Mouse (Mus musculus) NIH3T3 (cell line): ENCODE results near the gene Ascc1.
"Not testable (repeated sequence)": the region's sequence is repeated elsewhere in the genome, so short reads cannot be mapped to it uniquely, and the experiment has no call there.

Experiments used
- DNase-seq: peaks from one replicate; pipeline ENCODE4 v3.0.0-alpha.2; 2012; ENCODE audit warnings: low read depth

Ascc1 gene

GRCm38 (mm10) chr10:60115345-60116185, 113.0 kb downstream of the Ascc1 start:
- no peak for DNase-seq

- no peak for DNase-seq
These were observed 114.4 kb downstream of the Ascc1 start for GRCm38 (mm10) chr10:60116997-60117396.

- no peak for DNase-seq
These were observed 115.9 kb downstream of the Ascc1 start for GRCm38 (mm10) chr10:60118464-60118863.

DNA sequence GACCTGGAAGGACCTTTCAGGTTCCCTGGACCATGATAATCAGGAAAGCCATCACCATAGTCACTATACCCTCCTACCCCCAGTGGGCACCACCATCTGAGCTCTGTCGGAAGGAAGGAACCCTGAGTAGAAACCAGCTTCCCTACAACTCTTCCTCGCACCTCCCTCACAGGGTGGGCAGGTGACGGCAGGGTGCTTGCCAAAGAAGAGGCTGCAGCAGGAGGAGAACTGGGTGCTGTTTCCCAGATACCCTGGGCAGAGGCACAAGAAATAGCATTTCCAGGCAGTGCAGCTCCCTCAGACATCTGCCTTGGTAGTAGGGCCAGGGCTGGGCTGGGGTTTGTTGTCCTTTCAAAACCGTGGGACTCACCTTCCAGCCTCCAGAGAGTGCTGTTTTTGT, 118.0 kb downstream of the Ascc1 start:
- no peak for DNase-seq

- peak; percentile 57 for DNase-seq
These were observed 121.5 kb downstream of the Ascc1 start for GRCm38 (mm10) chr10:60124078-60124477.

- DNase-seq = no peak
These were observed 123.1 kb downstream of the Ascc1 start for GRCm38 (mm10) chr10:60125529-60126327.

GRCm38 (mm10) chr10:60128287-60128686, 125.7 kb downstream of the Ascc1 start:
- no peak for DNase-seq

GRCm38 (mm10) chr10:60130504-60130903, 127.9 kb downstream of the Ascc1 start:
- DNase-seq = no peak

GRCm38 (mm10) chr10:60133501-60133900, 130.9 kb downstream of the Ascc1 start:
- DNase-seq = no peak

DNA sequence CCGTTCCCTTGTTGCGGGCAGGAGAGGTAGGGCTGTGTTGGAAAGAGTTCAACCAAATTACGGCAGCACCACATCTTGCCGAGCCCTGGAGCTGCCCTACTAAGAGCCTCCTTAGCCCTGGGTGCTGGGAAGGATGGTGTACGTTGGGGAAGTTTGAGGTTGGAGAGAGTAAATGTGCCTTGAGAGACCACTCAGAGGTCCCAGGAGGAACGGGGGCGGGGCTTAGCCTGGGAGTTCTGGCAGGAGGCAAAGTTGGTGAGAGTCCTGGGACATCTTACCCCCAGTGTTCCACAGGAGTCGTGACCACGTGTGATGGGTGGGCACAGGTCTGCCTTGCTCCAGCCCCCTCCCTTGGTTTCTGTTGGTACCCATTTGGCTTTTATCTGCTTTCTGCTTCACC, 131.6 kb downstream of the Ascc1 start:
- no peak for DNase-seq

DNA sequence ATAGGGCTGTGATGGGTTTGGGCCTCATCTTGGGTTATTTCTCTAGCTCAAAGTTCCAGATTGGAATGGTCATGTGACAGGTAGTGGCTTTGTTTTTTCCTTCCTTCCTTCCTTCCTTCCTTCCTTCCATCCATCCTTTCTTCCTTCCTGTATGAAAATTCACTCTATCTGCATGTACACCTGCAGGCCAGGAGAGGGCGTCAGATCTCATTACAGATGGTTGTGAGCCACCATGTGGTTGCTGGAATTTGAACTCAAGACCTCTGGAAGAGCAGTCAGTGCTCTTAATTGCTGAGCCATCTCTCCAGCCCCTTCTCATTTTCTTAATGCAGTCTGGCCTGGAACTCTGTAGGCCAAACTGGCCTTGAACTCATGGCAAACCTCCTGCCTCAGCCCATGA, 133.4 kb downstream of the Ascc1 start:
- not testable (repeated sequence) for DNase-seq

- DNase-seq = no peak
These were observed 134.3 kb downstream of the Ascc1 start for GRCm38 (mm10) chr10:60136935-60137334.

GRCm38 (mm10) chr10:60138680-60139079, 136.1 kb downstream of the Ascc1 start:
- no peak for DNase-seq

- no peak for DNase-seq
These were observed 138.1 kb downstream of the Ascc1 start for GRCm38 (mm10) chr10:60140751-60141150.

GRCm38 (mm10) chr10:60141656-60142160, 139.1 kb downstream of the Ascc1 start:
- no peak for DNase-seq

GRCm38 (mm10) chr10:60147510-60148047, 145.0 kb downstream of the Ascc1 start:
- not testable (repeated sequence) for DNase-seq

DNA sequence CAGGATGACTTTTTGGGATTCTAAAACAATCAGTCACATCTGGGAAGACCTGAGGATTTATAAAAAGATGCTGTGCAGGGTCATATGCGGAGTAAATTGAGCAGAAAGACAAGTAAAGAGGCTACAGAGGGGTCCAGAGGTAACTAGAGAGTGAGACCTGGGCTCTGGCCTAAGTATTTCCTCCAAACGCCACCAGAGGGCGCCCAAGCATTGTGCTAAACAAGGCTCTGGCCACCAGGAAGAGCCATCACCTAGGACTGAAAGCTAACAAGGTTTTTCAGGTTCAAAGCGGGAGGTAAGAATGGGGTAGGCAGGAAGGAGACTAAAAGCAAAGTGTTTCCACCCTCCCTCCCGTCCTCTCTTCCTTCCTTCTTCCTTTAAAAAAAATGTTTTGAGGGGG, 145.5 kb downstream of the Ascc1 start:
- DNase-seq = peak; percentile 92
